ENCODE assay signal across 15 mouse cellular contexts in the genomic region with DNA sequence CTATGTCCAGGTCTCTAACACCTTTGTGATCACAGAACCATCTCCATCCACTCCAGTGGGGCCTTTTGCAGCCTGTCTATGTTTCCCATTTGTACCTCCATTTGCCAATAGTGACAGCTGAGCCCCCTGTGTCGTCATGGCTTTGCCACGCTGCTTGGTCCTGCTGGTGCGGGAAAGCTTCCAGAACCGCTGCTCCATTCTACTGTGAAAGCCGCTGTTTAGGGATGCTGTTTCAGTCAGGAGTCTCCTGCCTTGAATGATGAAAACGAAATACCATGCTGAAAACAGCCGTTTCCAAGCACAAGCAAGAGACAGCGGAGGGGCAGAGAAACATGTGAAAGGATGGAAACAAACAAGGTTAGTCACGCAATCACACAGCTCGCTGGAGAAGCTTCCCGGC.
A peak's percentile ranks its signal among the peaks of the same experiment; 100 is the strongest.
DNase-seq lines count a peak whose midpoint lies in the region; ATAC-seq lines count a peak whose summit lies in the region.
"Had no signal": no experiment of that assay in that cellular context is flagged by ENCODE, and none has a peak within 500 bp of the region (broad histone marks: within the 10 kb centered on the region; RNA-seq: fewer than 3 reads in every experiment).

No protein-coding gene starts in this region.

- intact Hi-C loops in heart, postnatal 36 days (cut with DNase I) = no loop called here

- no peak for ATAC-seq in forebrain, embryonic 14.5 days
- no peak for ATAC-seq in hindbrain, embryonic 11.5 days (ENCODE audit: low FRiP score)
- ATAC-seq in liver, embryonic 11.5 days (replicated peaks; ENCODE audit: low FRiP score) = no peak

- no peaks in the 10 kb centered on the region for H3K9me3 ChIP-seq in forebrain, embryonic 14.5 days (replicated peaks; ENCODE audit: control insufficient read depth, low read length)
- no peaks in the 10 kb centered on the region for H3K9me3 ChIP-seq in forebrain, embryonic 10.5 days
- H3K9me3 ChIP-seq in hindbrain, embryonic 11.5 days (ENCODE audit: control insufficient read depth, low read length) = no peaks in the 10 kb centered on the region
- H3K9me3 ChIP-seq in liver, embryonic 11.5 days (ENCODE audit: control insufficient read depth, low read length) = no peaks in the 10 kb centered on the region
- H3K9me3 ChIP-seq: embryonic facial prominence, embryonic 13.5 days; liver, embryonic 13.5 days had no signal

- no peak overlapping the region for H3K4me2 ChIP-seq in forebrain, embryonic 14.5 days (ENCODE audit: low read length)
- H3K4me2 ChIP-seq in hindbrain, embryonic 11.5 days (replicated peaks; ENCODE audit: low read depth, low read length) = no peak overlapping the region
- no peak overlapping the region for H3K4me2 ChIP-seq in liver, embryonic 11.5 days
- H3K4me2 ChIP-seq: embryonic facial prominence, embryonic 13.5 days; liver, embryonic 13.5 days had no signal

- DNase-seq in forebrain, embryonic 14.5 days (ENCODE audit: low spot score) = peak; percentile 35
- DNase-seq in forebrain, embryonic 10.5 days (ENCODE audit: extremely low spot score, low spot score) = no peak
- DNase-seq in CD4-positive helper T cell, adult 2 months (ENCODE audit: low read depth, low spot score) = peak; percentile 8
- peak; percentile 27 for DNase-seq in hindbrain, embryonic 11.5 days (ENCODE audit: low spot score)
- DNase-seq in layer of hippocampus, postnatal 14 days (ENCODE audit: low spot score in 2 of 2) = peak; percentile 44 to 62
- DNase-seq in heart, postnatal 36 days = no peak
- no peak for DNase-seq in liver, embryonic 11.5 days (ENCODE audit: low spot score)
- DNase-seq in ovary, postnatal 36 days (ENCODE audit: low spot score) = no peak
- DNase-seq: adrenal gland, adult 2 months; heart, adult 18-20 months; liver, embryonic 13.5 days; lung, postnatal 4 days; right cerebral cortex, postnatal 14 days; thymus, postnatal 4 days had no signal

- 67% methylated on average over 11 of the region's 11 CpGs for WGBS in forebrain, embryonic 14.5 days
- 86% methylated on average over 11 of the region's 11 CpGs for WGBS in forebrain, embryonic 10.5 days
- WGBS in hindbrain, embryonic 11.5 days = 55% methylated on average over 11 of the region's 11 CpGs
- 81% methylated on average over 11 of the region's 11 CpGs for WGBS in liver, embryonic 11.5 days

- no peaks in the 10 kb centered on the region for H3K4me1 ChIP-seq in forebrain, embryonic 14.5 days (ENCODE audit: control insufficient read depth, insufficient read depth, low read length)
- H3K4me1 ChIP-seq in forebrain, embryonic 10.5 days = peaks cover 13% of the 10 kb centered on the region
- H3K4me1 ChIP-seq in hindbrain, embryonic 11.5 days (replicated peaks; ENCODE audit: control insufficient read depth, insufficient read depth, low read length) = peaks cover 2% of the 10 kb centered on the region; the same call in 1 of the 2 replicates
- no peaks in the 10 kb centered on the region for H3K4me1 ChIP-seq in liver, embryonic 11.5 days (replicated peaks; ENCODE audit: control insufficient read depth, insufficient read depth, low read length)
- H3K4me1 ChIP-seq: liver, embryonic 13.5 days had no signal

- no peaks in the 10 kb centered on the region for H3K27me3 ChIP-seq in forebrain, embryonic 14.5 days (replicated peaks; ENCODE audit: control insufficient read depth, insufficient read depth, low read length)
- H3K27me3 ChIP-seq in forebrain, embryonic 10.5 days (ENCODE audit: poor library complexity, severe bottlenecking) = no peaks in the 10 kb centered on the region
- no peaks in the 10 kb centered on the region for H3K27me3 ChIP-seq in hindbrain, embryonic 11.5 days (ENCODE audit: control insufficient read depth, insufficient read depth, low read length)
- no peaks in the 10 kb centered on the region for H3K27me3 ChIP-seq in liver, embryonic 11.5 days (replicated peaks; ENCODE audit: control insufficient read depth, insufficient read depth, low read length)
- H3K27me3 ChIP-seq: embryonic facial prominence, embryonic 13.5 days; liver, embryonic 13.5 days had no signal

- no peaks in the 10 kb centered on the region for H3K36me3 ChIP-seq in forebrain, embryonic 14.5 days (ENCODE audit: control insufficient read depth, insufficient read depth, low read length)
- H3K36me3 ChIP-seq in forebrain, embryonic 10.5 days (replicated peaks) = no peaks in the 10 kb centered on the region
- H3K36me3 ChIP-seq in hindbrain, embryonic 11.5 days (ENCODE audit: control insufficient read depth, insufficient read depth, low read length) = no peaks in the 10 kb centered on the region
- no peaks in the 10 kb centered on the region for H3K36me3 ChIP-seq in liver, embryonic 11.5 days (ENCODE audit: control insufficient read depth, insufficient read depth, low read length)
- H3K36me3 ChIP-seq: embryonic facial prominence, embryonic 13.5 days; liver, embryonic 13.5 days had no signal

- no peak overlapping the region for H3K4me3 ChIP-seq in forebrain, embryonic 14.5 days (ENCODE audit: low read depth, low read length)
- H3K4me3 ChIP-seq in forebrain, embryonic 10.5 days = no peak overlapping the region
- no peak overlapping the region for H3K4me3 ChIP-seq in hindbrain, embryonic 11.5 days (ENCODE audit: low read depth, low read length)
- no peak overlapping the region for H3K4me3 ChIP-seq in liver, embryonic 11.5 days (ENCODE audit: low read depth, low read length)
- H3K4me3 ChIP-seq: embryonic facial prominence, embryonic 13.5 days; liver, embryonic 13.5 days had no signal

- H3K27ac ChIP-seq in forebrain, embryonic 14.5 days (ENCODE audit: low read depth, low read length) = no peak overlapping the region
- no peak overlapping the region for H3K27ac ChIP-seq in forebrain, embryonic 10.5 days
- no peak overlapping the region for H3K27ac ChIP-seq in hindbrain, embryonic 11.5 days (ENCODE audit: low read depth, low read length)
- H3K27ac ChIP-seq in liver, embryonic 11.5 days (ENCODE audit: low read depth, low read length) = no peak overlapping the region
- H3K27ac ChIP-seq: embryonic facial prominence, embryonic 13.5 days; liver, embryonic 13.5 days had no signal

- H3K9ac ChIP-seq in forebrain, embryonic 14.5 days (ENCODE audit: low read length) = no peak overlapping the region
- H3K9ac ChIP-seq in hindbrain, embryonic 11.5 days (ENCODE audit: low read depth, low read length) = no peak overlapping the region
- H3K9ac ChIP-seq in liver, embryonic 11.5 days (ENCODE audit: low read depth, low read length) = no peak overlapping the region
- H3K9ac ChIP-seq: embryonic facial prominence, embryonic 13.5 days; liver, embryonic 13.5 days had no signal

Comparison
In these comparisons a context has a peak if more than half of its experiments do, and no peak if none do; other contexts are left out.
1. DNase-seq: peak in forebrain, embryonic 14.5 days (single experiment), CD4-positive helper T cell, adult 2 months (single experiment), hindbrain, embryonic 11.5 days (single experiment) and layer of hippocampus, postnatal 14 days (2 of 2); none in forebrain, embryonic 10.5 days (single experiment), heart, postnatal 36 days (0 of 2), liver, embryonic 11.5 days (single experiment) and ovary, postnatal 36 days (single experiment).